ENCODE assay signal across 13 mouse cellular contexts in the genomic region with DNA sequence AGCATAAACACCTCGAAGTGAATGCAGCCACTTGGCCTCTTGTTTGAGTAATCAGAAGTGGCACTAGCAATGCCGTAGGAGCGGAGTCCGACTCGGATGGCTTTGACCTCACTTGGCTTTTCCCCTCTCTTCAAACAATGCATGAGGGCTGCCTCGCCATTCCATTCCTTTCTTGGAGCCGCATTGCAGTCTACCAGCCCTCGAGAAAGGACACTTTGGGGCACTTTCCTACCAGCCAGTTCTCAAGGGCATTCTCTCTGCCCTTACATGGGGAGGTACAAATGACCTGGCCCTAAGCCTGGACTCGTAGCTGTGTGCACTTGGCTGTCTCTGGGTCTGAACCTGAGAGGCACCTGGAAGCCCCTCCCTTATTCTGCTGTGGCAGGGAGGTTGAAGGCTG.
DNase-seq lines count a peak whose midpoint lies in the region; ATAC-seq lines count a peak whose summit lies in the region.
"Had no signal": no experiment of that assay in that cellular context is flagged by ENCODE, and none has a peak within 500 bp of the region (broad histone marks: within the 10 kb centered on the region; RNA-seq: fewer than 3 reads in every experiment).

No protein-coding gene starts in this region.

- no peaks in the 10 kb centered on the region; the same call in 1 of the 2 replicates for H3K36me3 ChIP-seq in heart, embryonic 11.5 days (ENCODE audit: control insufficient read depth, insufficient read depth, low read length)
- H3K36me3 ChIP-seq: liver, embryonic 12.5 days had no signal

- no peak overlapping the region for H3K4me2 ChIP-seq in heart, embryonic 11.5 days
- H3K4me2 ChIP-seq: embryonic facial prominence, embryonic 13.5 days; liver, embryonic 12.5 days had no signal

- peaks cover 16% of the 10 kb centered on the region for H3K4me1 ChIP-seq in heart, embryonic 11.5 days (ENCODE audit: control insufficient read depth, insufficient read depth, low read length)
- H3K4me1 ChIP-seq: liver, embryonic 12.5 days had no signal

- H3K9me3 ChIP-seq in heart, embryonic 11.5 days (replicated peaks; ENCODE audit: control insufficient read depth, low read length) = no peaks in the 10 kb centered on the region
- H3K9me3 ChIP-seq: liver, embryonic 12.5 days had no signal

- 66% methylated on average over 9 of the region's 9 CpGs for WGBS in heart, embryonic 11.5 days (ENCODE audit: insufficient replicate concordance)

- ATAC-seq in heart, embryonic 11.5 days (replicated peaks; ENCODE audit: insufficient number of reproducible peaks, low FRiP score, low TSS enrichment) = no peak; the same call in 1 of the 2 replicates
- no peak for ATAC-seq in megakaryocyte-erythroid progenitor cell, adult 5-6 weeks (replicated peaks; ENCODE audit: low FRiP score, low TSS enrichment, poor library complexity, severe bottlenecking)
- ATAC-seq: inflammation-experienced regulatory T-cells, adult 6 months; liver, embryonic 12.5 days had no signal

- DNase-seq in heart, adult 11 months = peak; percentile 98
- peak; percentile 79 to 82 for DNase-seq in heart, adult 9 months (ENCODE audit: low spot score in 2 of 2)
- DNase-seq in heart, postnatal 4 days = peak; percentile 72
- peak; percentile 89 for DNase-seq in lung, postnatal 25 days (ENCODE audit: low spot score)
- DNase-seq in embryo, embryonic 9.5 days (ENCODE audit: extremely low spot score) = no peak
- no peak for DNase-seq in retina, embryonic 14.5 days (ENCODE audit: low spot score)
- DNase-seq: B cell, adult 2 months; cerebellum, adult 11 months had no signal

- H3K9ac ChIP-seq in heart, embryonic 11.5 days (ENCODE audit: low read depth, low read length) = no peak overlapping the region
- H3K9ac ChIP-seq: embryonic facial prominence, embryonic 13.5 days; liver, embryonic 12.5 days had no signal

- H3K27ac ChIP-seq in heart, embryonic 11.5 days (ENCODE audit: low read depth, low read length) = no peak overlapping the region
- H3K27ac ChIP-seq: embryonic facial prominence, embryonic 13.5 days; liver, embryonic 12.5 days had no signal

- H3K4me3 ChIP-seq in heart, embryonic 11.5 days (ENCODE audit: low read depth, low read length) = no peak overlapping the region
- H3K4me3 ChIP-seq: embryonic facial prominence, embryonic 13.5 days; liver, embryonic 12.5 days had no signal

- no peaks in the 10 kb centered on the region for H3K27me3 ChIP-seq in heart, embryonic 11.5 days (ENCODE audit: control insufficient read depth, insufficient read depth, low read length)
- H3K27me3 ChIP-seq: embryonic facial prominence, embryonic 13.5 days had no signal

Comparison
In these comparisons a context has a peak if more than half of its experiments do, and no peak if none do; other contexts are left out.
1. DNase-seq: peak in heart, adult 11 months (single experiment), heart, adult 9 months (2 of 2), heart, postnatal 4 days (single experiment) and lung, postnatal 25 days (single experiment); none in embryo, embryonic 9.5 days (single experiment) and retina, embryonic 14.5 days (single experiment).